Mouse (Mus musculus): Measurements from ENCODE around the gene Pde9a. TPM values are rescaled to one million over a fixed set of nuclear protein-coding genes. Genes with fewer than 3 reads are reported as not detected.

Gene Pde9a
- total and polyA plus RNA-seq, 2 experiments from 2014 or later: 5.7 to 19.5 TPM

DNA sequence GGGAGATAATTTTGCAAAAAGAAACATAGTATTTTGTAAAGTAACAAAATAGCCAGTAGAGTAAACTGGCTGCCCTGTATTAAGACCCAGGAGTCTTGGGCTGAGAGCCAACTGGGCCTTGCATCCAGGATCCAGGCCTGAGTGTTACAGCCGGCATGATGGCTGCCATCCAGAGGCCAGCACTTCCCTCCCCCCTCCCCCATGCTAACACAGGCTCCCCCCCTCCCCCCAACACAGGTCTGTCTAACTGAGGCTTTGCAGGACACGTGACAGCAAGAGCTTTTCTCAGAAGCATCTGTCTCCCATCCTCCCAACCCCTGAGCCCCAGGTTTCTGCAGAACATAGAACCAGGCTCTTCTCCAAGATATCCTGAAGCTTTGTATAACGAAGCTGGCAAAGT lies 134.9 kb downstream of the Pde9a start:
- TF ChIP-seq EP300 (IDR thresholded peaks at IDR 0.05; ENCODE audit: low read depth) (0 out of 2 replicates have a peak, but pooled peaks have one; percentile 8), CTCF (IDR thresholded peaks at IDR 0.05; ENCODE audit: low read depth) (no peak)
- Histone ChIP-seq H3K9me3 (replicated peaks; ENCODE audit: control insufficient read depth, low read length) (no peaks in the 10 kb centered on the region), H3K4me3 (ENCODE audit: low read depth, low read length) (peak overlapping the region; percentile 80), H3K27ac (ENCODE audit: low read depth) (peak overlapping the region; percentile 89), H3K27me3 (ENCODE audit: control insufficient read depth, insufficient read depth, low read length) (no peaks in the 10 kb centered on the region), H3K4me1 (ENCODE audit: control insufficient read depth, insufficient read depth) (peaks cover 18% of the 10 kb centered on the region), H3K4me2 (ENCODE audit: low read depth, low read length) (peak overlapping the region; percentile 73), H3K9ac (replicated peaks; ENCODE audit: low read depth, low read length) (peak overlapping the region; percentile 72), H3K36me3 (replicated peaks; ENCODE audit: control insufficient read depth, insufficient read depth, low read length) (peaks cover 31% of the 10 kb centered on the region)
- ATAC-seq (ENCODE audit: insufficient read depth, low read depth) (no peak), DNase-seq (ENCODE audit: low spot score) (peak; percentile 40)
- 16% methylated on average over 3 of the region's 3 CpGs for WGBS

DNA sequence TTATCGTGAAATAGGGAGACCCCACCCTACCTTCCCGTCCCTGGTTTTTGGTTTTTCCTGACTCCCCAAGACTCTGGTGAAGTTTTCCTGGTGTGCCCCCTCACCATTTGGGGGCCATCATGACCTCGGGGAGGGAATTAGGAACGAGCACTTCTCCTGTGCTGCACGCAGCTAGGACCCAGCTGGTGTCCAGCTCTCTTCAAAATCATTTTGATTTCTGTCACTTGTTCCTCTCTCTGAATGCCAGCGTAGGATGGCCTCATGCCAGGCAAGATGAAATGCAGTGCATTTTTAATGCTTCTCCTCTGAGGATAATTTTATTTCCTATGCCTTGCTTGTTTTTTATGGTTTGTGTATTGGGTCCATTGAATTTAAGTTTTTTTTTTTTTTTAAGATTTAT lies 135.9 kb downstream of the Pde9a start:
- H3K4me2 ChIP-seq (ENCODE audit: low read depth, low read length): no peak overlapping the region
- TF ChIP-seq CTCF (IDR thresholded peaks at IDR 0.05; ENCODE audit: low read depth): no peak
- TF ChIP-seq EP300 (IDR thresholded peaks at IDR 0.05; ENCODE audit: low read depth): no peak
- no peak for ATAC-seq (ENCODE audit: insufficient read depth, low read depth)
- H3K4me1 ChIP-seq (ENCODE audit: control insufficient read depth, insufficient read depth): peaks cover 18% of the 10 kb centered on the region
- no peak overlapping the region for H3K4me3 ChIP-seq (ENCODE audit: low read depth, low read length)
- peaks cover 38% of the 10 kb centered on the region for H3K36me3 ChIP-seq (replicated peaks; ENCODE audit: control insufficient read depth, insufficient read depth, low read length)
- H3K27ac ChIP-seq (ENCODE audit: low read depth): 0 out of 2 replicates have a peak overlapping the region, but pooled peaks have one; percentile 4
- no peaks in the 10 kb centered on the region for H3K27me3 ChIP-seq (ENCODE audit: control insufficient read depth, insufficient read depth, low read length)
- no peak overlapping the region for H3K9ac ChIP-seq (replicated peaks; ENCODE audit: low read depth, low read length)
- 83% methylated on average over 6 of the region's 6 CpGs for WGBS
- no peaks in the 10 kb centered on the region for H3K9me3 ChIP-seq (replicated peaks; ENCODE audit: control insufficient read depth, low read length)
- no peak for DNase-seq (ENCODE audit: low spot score)

DNA sequence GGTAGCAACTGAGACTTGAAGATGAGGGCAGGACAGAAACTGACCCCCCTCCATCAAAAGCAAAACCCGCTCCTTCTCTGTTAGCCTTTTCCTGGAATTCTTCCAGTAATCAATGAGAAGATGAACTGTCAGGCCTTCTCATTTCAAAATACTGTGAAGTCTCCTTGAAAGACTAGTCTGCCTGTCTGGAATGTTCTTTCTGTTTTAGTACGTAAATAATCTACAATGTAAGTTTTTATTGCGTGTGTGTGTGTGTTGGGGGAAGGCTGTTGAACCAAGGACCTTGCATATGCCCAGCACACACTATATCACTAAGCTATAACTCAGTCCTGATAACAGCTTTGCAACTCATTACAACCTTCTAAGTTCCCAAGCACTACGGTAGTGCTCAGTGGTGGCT lies 139.1 kb downstream of the Pde9a start:
- Histone ChIP-seq H3K4me1 (ENCODE audit: control insufficient read depth, insufficient read depth) (peaks cover 15% of the 10 kb centered on the region), H3K27me3 (ENCODE audit: control insufficient read depth, insufficient read depth, low read length) (no peaks in the 10 kb centered on the region), H3K4me3 (ENCODE audit: low read depth, low read length) (no peak overlapping the region), H3K27ac (ENCODE audit: low read depth) (no peak overlapping the region), H3K36me3 (replicated peaks; ENCODE audit: control insufficient read depth, insufficient read depth, low read length) (peaks cover 66% of the 10 kb centered on the region), H3K9me3 (replicated peaks; ENCODE audit: control insufficient read depth, low read length) (no peaks in the 10 kb centered on the region), H3K9ac (replicated peaks; ENCODE audit: low read depth, low read length) (no peak overlapping the region), H3K4me2 (ENCODE audit: low read depth, low read length) (no peak overlapping the region)
- no peak for DNase-seq (ENCODE audit: low spot score)
- no peak for ATAC-seq (ENCODE audit: insufficient read depth, low read depth)
- TF ChIP-seq CTCF (IDR thresholded peaks at IDR 0.05; ENCODE audit: low read depth) (no peak), EP300 (IDR thresholded peaks at IDR 0.05; ENCODE audit: low read depth) (no peak)
- 89% methylated on average over 4 of the region's 4 CpGs for WGBS

DNA sequence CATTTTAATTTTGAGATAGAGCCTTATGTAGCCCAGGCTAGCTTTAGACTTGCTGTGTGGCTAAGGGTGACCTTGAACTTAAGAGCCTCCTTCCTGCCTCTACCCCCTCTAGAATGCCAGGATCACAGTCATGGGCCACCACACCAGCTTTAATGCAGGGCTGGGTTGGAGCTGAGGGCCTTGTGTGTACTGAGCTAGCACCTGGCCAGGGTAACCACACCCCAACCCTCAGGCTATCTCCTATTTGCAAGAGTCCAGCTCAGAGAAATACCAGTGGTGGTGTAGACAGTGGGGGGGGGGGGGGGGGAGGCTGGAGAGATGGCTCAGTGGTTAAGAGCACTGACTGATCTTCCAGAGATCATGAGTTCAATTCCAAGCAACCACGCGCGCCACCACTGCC lies 139.8 kb downstream of the Pde9a start:
- H3K36me3 ChIP-seq (replicated peaks; ENCODE audit: control insufficient read depth, insufficient read depth, low read length): peaks cover 73% of the 10 kb centered on the region
- no peak for ATAC-seq (ENCODE audit: insufficient read depth, low read depth)
- 100% methylated on average over 3 of the region's 3 CpGs for WGBS

More for the DNA sequence above, 139.8 kb downstream of the Pde9a start:
- no peak overlapping the region for H3K4me3 ChIP-seq (ENCODE audit: low read depth, low read length)
- no peaks in the 10 kb centered on the region for H3K27me3 ChIP-seq (ENCODE audit: control insufficient read depth, insufficient read depth, low read length)
- TF ChIP-seq CTCF (IDR thresholded peaks at IDR 0.05; ENCODE audit: low read depth) (no peak), EP300 (IDR thresholded peaks at IDR 0.05; ENCODE audit: low read depth) (no peak)
- no peaks in the 10 kb centered on the region for H3K9me3 ChIP-seq (replicated peaks; ENCODE audit: control insufficient read depth, low read length)
- no peak overlapping the region for H3K4me2 ChIP-seq (ENCODE audit: low read depth, low read length)
- peaks cover 13% of the 10 kb centered on the region for H3K4me1 ChIP-seq (ENCODE audit: control insufficient read depth, insufficient read depth)
- H3K9ac ChIP-seq (replicated peaks; ENCODE audit: low read depth, low read length): no peak overlapping the region
- H3K27ac ChIP-seq (ENCODE audit: low read depth): no peak overlapping the region
- no peak for DNase-seq (ENCODE audit: low spot score)

Other genes starting within 250 kb of the Pde9a start
- not detected in 2 replicates for gene Tff2, start 241.9 kb upstream of the Pde9a start, total RNA-seq (2014; rRNA removed; ENCODE audit: low replicate concordance)
- gene Tff2, start 241.9 kb upstream of the Pde9a start, polyA plus RNA-seq (2015; fragmentation: Nextera tagmentation; extraction: Ambion mirVana): 2.9 TPM in 1 of 2 replicates, not detected in the other
- not detected in 2 replicates for gene Tff1, start 220.9 kb upstream of the Pde9a start, total RNA-seq (2014; rRNA removed; ENCODE audit: low replicate concordance)
- gene Tff1, start 220.9 kb upstream of the Pde9a start, polyA plus RNA-seq (2015; fragmentation: Nextera tagmentation; extraction: Ambion mirVana): not detected in 2 replicates
- gene Tmprss3, start 187.2 kb upstream of the Pde9a start, total RNA-seq (2014; rRNA removed; ENCODE audit: low replicate concordance): 0.15 TPM in 1 of 2 replicates, not detected in the other
- not detected in 2 replicates for gene Tmprss3, start 187.2 kb upstream of the Pde9a start, polyA plus RNA-seq (2015; fragmentation: Nextera tagmentation; extraction: Ambion mirVana)
- gene Ubash3a, start 178.3 kb upstream of the Pde9a start, total RNA-seq (2014; rRNA removed; ENCODE audit: low replicate concordance): not detected in 2 replicates
- gene Ubash3a, start 178.3 kb upstream of the Pde9a start, polyA plus RNA-seq (2015; fragmentation: Nextera tagmentation; extraction: Ambion mirVana): 0.11 and 0.20 TPM in 2 replicates
- gene Rsph1, start 108.8 kb upstream of the Pde9a start, total RNA-seq (2014; rRNA removed; ENCODE audit: low replicate concordance): 0.27 TPM in 1 of 2 replicates, not detected in the other
- gene Rsph1, start 108.8 kb upstream of the Pde9a start, polyA plus RNA-seq (2015; fragmentation: Nextera tagmentation; extraction: Ambion mirVana): 1.6 and 2.3 TPM in 2 replicates
- gene Slc37a1, start 99.4 kb upstream of the Pde9a start, total RNA-seq (2014; rRNA removed; ENCODE audit: low replicate concordance): 16.8 and 37.9 TPM in 2 replicates
- 9.7 and 13.5 TPM in 2 replicates for gene Slc37a1, start 99.4 kb upstream of the Pde9a start, polyA plus RNA-seq (2015; fragmentation: Nextera tagmentation; extraction: Ambion mirVana)
- gene Wdr4, start 133.8 kb downstream of the Pde9a start, total RNA-seq (2014; rRNA removed; ENCODE audit: low replicate concordance): 19.9 and 30.8 TPM in 2 replicates
- 10.4 and 11.0 TPM in 2 replicates for gene Wdr4, start 133.8 kb downstream of the Pde9a start, polyA plus RNA-seq (2015; fragmentation: Nextera tagmentation; extraction: Ambion mirVana)
- gene Ndufv3, start 133.9 kb downstream of the Pde9a start, total RNA-seq (2014; rRNA removed; ENCODE audit: low replicate concordance): 592 and 689 TPM in 2 replicates
- 1,214 and 1,242 TPM in 2 replicates for gene Ndufv3, start 133.9 kb downstream of the Pde9a start, polyA plus RNA-seq (2015; fragmentation: Nextera tagmentation; extraction: Ambion mirVana)
- 17.2 and 74.0 TPM in 2 replicates for gene Pknox1, start 178.5 kb downstream of the Pde9a start, total RNA-seq (2014; rRNA removed; ENCODE audit: low replicate concordance)
- 8.2 and 8.7 TPM in 2 replicates for gene Pknox1, start 178.5 kb downstream of the Pde9a start, polyA plus RNA-seq (2015; fragmentation: Nextera tagmentation; extraction: Ambion mirVana)

Measured in heart, postnatal 0 days (tissue).